Mouse (Mus musculus) lung, postnatal 0 days (tissue): ENCODE measurements around the gene Pigs.

Experiments
- CTCF ChIP-seq: IDR thresholded peaks from 2 replicates; pipeline ENCODE4 v1.5.1; 2016; ENCODE audit warnings: antibody characterized with exemption, mild to moderate bottlenecking
- EP300 ChIP-seq: IDR thresholded peaks from 2 replicates; pipeline ENCODE4 v1.6.1; 2016; ENCODE audit warnings: antibody characterized with exemption, mild to moderate bottlenecking, control low read depth

- TF ChIP-seq CTCF = no peak
- TF ChIP-seq EP300 = no peak
Observed at GRCm38 (mm10) chr11:78347908-78348307, 19.7 kb downstream of the Pigs start.
